Mouse (Mus musculus) kidney, postnatal 36 days (tissue): ENCODE data around the gene Ankrd11.

Experiments
- DNase-seq, 2 experiments: peaks; one replicate each; pipeline ENCODE4 v3.0.0; 2021 to 2022; ENCODE audit warnings: mixed read lengths in 2 of 2

The Ankrd11 gene

GRCm38 (mm10) chr8:122836696-122837095 lies 205.4 kb downstream of the Ankrd11 start:
- no peak for DNase-seq

- no peak for DNase-seq
Observed at GRCm38 (mm10) chr8:122836199-122836598, 205.9 kb downstream of the Ankrd11 start.

- DNase-seq: peak; percentile 70 to 88
Observed at GRCm38 (mm10) chr8:122834971-122835370, 207.1 kb downstream of the Ankrd11 start.

- peak in 1 of 2 experiments; percentile 61 for DNase-seq
Observed at GRCm38 (mm10) chr8:122834416-122834815, 207.7 kb downstream of the Ankrd11 start.
